Mouse (Mus musculus): ENCODE measurements around the gene Stx18. TPM values are rescaled to one million over a fixed set of nuclear protein-coding genes. Genes with fewer than 3 reads are reported as not detected.

The Stx18 gene
- polyA plus RNA-seq, 1 experiment = 61.2 TPM

DNA sequence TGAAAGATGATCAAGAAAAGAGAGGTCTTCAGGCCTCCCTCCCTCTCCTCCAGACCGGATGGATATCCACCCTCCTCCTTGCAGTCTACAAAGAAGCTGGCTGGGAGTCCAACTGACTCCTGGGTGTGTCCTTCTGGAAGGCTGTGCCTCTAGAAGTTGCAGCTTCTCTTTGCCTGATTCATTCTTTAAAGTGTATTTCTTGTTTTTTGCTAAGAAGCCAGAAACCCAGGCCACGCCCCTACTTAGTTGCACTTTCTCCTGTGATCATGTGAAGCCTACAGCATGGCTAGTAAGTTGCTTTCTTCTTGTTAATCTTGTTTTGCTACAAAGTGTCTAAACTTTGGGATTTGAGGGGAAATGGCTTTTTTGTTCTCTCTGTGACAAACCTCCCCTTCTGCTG, 148.5 kb downstream of the Stx18 start:
- no peak overlapping the region for H3K27ac ChIP-seq (replicated peaks; ENCODE audit: low read depth, low read length)
- no peaks in the 10 kb centered on the region for H3K4me1 ChIP-seq (ENCODE audit: control insufficient read depth, insufficient read depth, insufficient read length, low read length)
- H3K4me3 ChIP-seq (ENCODE audit: insufficient read depth, low read depth, low read length) = no peak overlapping the region

Other genes starting within 250 kb of the Stx18 start
- gene Msx1, start 214.2 kb upstream of the Stx18 start, polyA plus RNA-seq (2012; ENCODE audit: insufficient read depth, insufficient read length, missing spikeins) = 1.8 and 2.9 TPM in 2 replicates
- 2.0 and 3.5 TPM in 2 replicates for gene Nsg1, start 121.2 kb downstream of the Stx18 start, polyA plus RNA-seq (2012; ENCODE audit: insufficient read depth, insufficient read length, missing spikeins)
- 1.3 and 1.7 TPM in 2 replicates for gene Zbtb49, start 181.7 kb downstream of the Stx18 start, polyA plus RNA-seq (2012; ENCODE audit: insufficient read depth, insufficient read length, missing spikeins)
- gene Lyar, start 181.7 kb downstream of the Stx18 start, polyA plus RNA-seq (2012; ENCODE audit: insufficient read depth, insufficient read length, missing spikeins) = 32.3 and 32.7 TPM in 2 replicates
- 53.7 and 66.6 TPM in 2 replicates for gene Tmem128, start 221.4 kb downstream of the Stx18 start, polyA plus RNA-seq (2012; ENCODE audit: insufficient read depth, insufficient read length, missing spikeins)
- 131 and 159 TPM in 2 replicates for gene Otop1, start 237.2 kb downstream of the Stx18 start, polyA plus RNA-seq (2012; ENCODE audit: insufficient read depth, insufficient read length, missing spikeins)

Measured in brown adipose tissue, adult 24 weeks (tissue).